Mouse (Mus musculus): ENCODE results near the gene Gpat2. TPM values are rescaled to one million over a fixed set of nuclear protein-coding genes. Genes with fewer than 3 reads are reported as not detected.

The Gpat2 gene
- polyA plus RNA-seq, 1 experiment, result 0.07 TPM

- TF ChIP-seq CTCF (IDR thresholded peaks at IDR 0.05; ENCODE audit: borderline replicate concordance, extremely low read depth, insufficient read depth, insufficient read length) (no peak), POLR2A (IDR thresholded peaks at IDR 0.05; ENCODE audit: borderline replicate concordance, extremely low read depth, insufficient read depth, insufficient read length, poor library complexity, severe bottlenecking) (no peak)
- no peak for DNase-seq (ENCODE audit: low read depth)
Observed at GRCm38 (mm10) chr2:127472279-127472678, 47.3 kb downstream of the Gpat2 start.

GRCm38 (mm10) chr2:127479210-127479609 is 54.2 kb downstream of the Gpat2 start:
- TF ChIP-seq POLR2A (IDR thresholded peaks at IDR 0.05; ENCODE audit: borderline replicate concordance, extremely low read depth, insufficient read depth, insufficient read length, poor library complexity, severe bottlenecking) (no peak), CTCF (IDR thresholded peaks at IDR 0.05; ENCODE audit: borderline replicate concordance, extremely low read depth, insufficient read depth, insufficient read length) (no peak)
- DNase-seq (ENCODE audit: low read depth), result no peak

- no peak for DNase-seq (ENCODE audit: low read depth)
- no peak for TF ChIP-seq CTCF (IDR thresholded peaks at IDR 0.05; ENCODE audit: borderline replicate concordance, extremely low read depth, insufficient read depth, insufficient read length)
- no peak for TF ChIP-seq POLR2A (IDR thresholded peaks at IDR 0.05; ENCODE audit: borderline replicate concordance, extremely low read depth, insufficient read depth, insufficient read length, poor library complexity, severe bottlenecking)
Observed at GRCm38 (mm10) chr2:127479763-127480162, 54.8 kb downstream of the Gpat2 start.

GRCm38 (mm10) chr2:127481841-127482532 is 57.0 kb downstream of the Gpat2 start:
- TF ChIP-seq CTCF (IDR thresholded peaks at IDR 0.05; ENCODE audit: borderline replicate concordance, extremely low read depth, insufficient read depth, insufficient read length) (no peak), POLR2A (IDR thresholded peaks at IDR 0.05; ENCODE audit: borderline replicate concordance, extremely low read depth, insufficient read depth, insufficient read length, poor library complexity, severe bottlenecking) (no peak)
- no peak for DNase-seq (ENCODE audit: low read depth)

- TF ChIP-seq POLR2A (IDR thresholded peaks at IDR 0.05; ENCODE audit: borderline replicate concordance, extremely low read depth, insufficient read depth, insufficient read length, poor library complexity, severe bottlenecking), result no peak
- no peak for TF ChIP-seq CTCF (IDR thresholded peaks at IDR 0.05; ENCODE audit: borderline replicate concordance, extremely low read depth, insufficient read depth, insufficient read length)
- peak; percentile 68 for DNase-seq (ENCODE audit: low read depth)
Observed at GRCm38 (mm10) chr2:127482533-127482911, 57.5 kb downstream of the Gpat2 start.

DNA sequence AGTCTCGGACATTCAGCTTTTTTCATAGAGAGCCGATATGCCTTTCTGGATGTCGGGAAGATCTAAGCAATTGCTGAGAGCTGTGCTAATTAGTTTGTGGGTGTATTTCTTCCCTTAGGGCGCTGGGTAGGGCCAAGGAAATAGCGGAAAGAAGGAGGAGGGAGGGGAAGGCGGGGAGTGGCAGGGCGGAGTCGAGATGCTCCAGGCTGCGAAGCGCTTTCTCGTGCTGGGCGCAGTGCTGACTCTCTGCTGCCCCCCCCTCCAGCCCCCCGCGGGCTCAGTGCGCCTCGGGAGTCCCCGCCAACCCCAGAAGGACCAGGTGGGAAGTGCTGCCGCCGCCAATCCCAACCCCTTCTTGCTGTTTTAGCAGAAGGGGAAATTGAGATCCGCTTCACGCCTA is 58.0 kb downstream of the Gpat2 start:
- peak; percentile 52 for DNase-seq (ENCODE audit: low read depth)
- TF ChIP-seq CTCF (IDR thresholded peaks at IDR 0.05; ENCODE audit: borderline replicate concordance, extremely low read depth, insufficient read depth, insufficient read length) (no peak), POLR2A (IDR thresholded peaks at IDR 0.05; ENCODE audit: borderline replicate concordance, extremely low read depth, insufficient read depth, insufficient read length, poor library complexity, severe bottlenecking) (no peak)

DNA sequence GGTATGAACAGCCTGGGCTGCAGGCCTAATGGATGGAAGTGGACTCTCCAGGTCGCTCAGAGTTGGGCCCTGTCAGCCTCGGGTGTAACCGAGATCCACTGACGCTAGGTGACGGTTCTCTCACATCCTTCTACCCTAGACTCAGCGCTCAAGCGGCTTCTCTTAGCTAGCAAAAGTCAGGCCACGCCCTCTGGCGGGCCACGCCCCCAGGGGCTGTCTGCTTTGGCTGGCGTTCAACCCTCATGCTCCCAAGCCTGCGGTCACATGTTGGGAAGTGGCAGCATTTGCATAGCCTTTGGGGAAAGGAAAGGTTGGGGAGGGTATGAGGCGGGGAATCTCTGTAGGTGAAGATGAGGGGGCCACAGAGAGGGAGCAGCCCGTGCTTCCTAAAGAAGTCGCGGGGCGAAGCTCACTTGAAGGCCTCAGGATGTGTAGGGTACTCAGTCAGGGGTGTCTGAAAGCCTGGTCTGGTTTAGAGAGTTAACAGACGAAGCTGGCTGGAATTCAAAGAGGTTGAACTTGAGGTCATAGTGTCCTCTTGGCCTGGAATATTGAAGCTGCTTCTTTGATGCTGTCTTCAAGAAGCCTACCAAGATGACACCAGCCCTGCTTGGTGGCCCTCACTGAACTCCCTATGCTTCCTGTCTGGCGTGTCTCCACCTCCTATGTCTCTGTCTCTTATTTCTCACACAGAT is 59.6 kb downstream of the Gpat2 start:
- TF ChIP-seq POLR2A (IDR thresholded peaks at IDR 0.05; ENCODE audit: borderline replicate concordance, extremely low read depth, insufficient read depth, insufficient read length, poor library complexity, severe bottlenecking) (no peak), CTCF (IDR thresholded peaks at IDR 0.05; ENCODE audit: borderline replicate concordance, extremely low read depth, insufficient read depth, insufficient read length) (no peak)
- peak; percentile 89 for DNase-seq (ENCODE audit: low read depth)

Other genes starting within 250 kb of the Gpat2 start
- 1.2 and 1.3 TPM in 2 replicates for gene 1810024B03Rik, start 216.9 kb upstream of the Gpat2 start, polyA plus RNA-seq (2012; rRNA removed)
- 81.5 and 98.9 TPM in 2 replicates for gene Snrnp200, start 216.8 kb upstream of the Gpat2 start, polyA plus RNA-seq (2012; rRNA removed)
- gene Ciao1, start 177.4 kb upstream of the Gpat2 start, polyA plus RNA-seq (2012; rRNA removed), result 58.0 and 69.0 TPM in 2 replicates
- 57.2 and 73.6 TPM in 2 replicates for gene Tmem127, start 177.3 kb upstream of the Gpat2 start, polyA plus RNA-seq (2012; rRNA removed)
- 89.3 and 91.9 TPM in 2 replicates for gene Stard7, start 155.0 kb upstream of the Gpat2 start, polyA plus RNA-seq (2012; rRNA removed)
- 6.5 and 7.7 TPM in 2 replicates for gene Dusp2, start 89.0 kb upstream of the Gpat2 start, polyA plus RNA-seq (2012; rRNA removed)
- 0.03 TPM in 1 of 2 replicates, not detected in the other for gene Astl, start 86.6 kb upstream of the Gpat2 start, polyA plus RNA-seq (2012; rRNA removed)
- gene Adra2b, start 62.0 kb upstream of the Gpat2 start, polyA plus RNA-seq (2012; rRNA removed), result 0.18 and 0.30 TPM in 2 replicates
- 25.8 and 30.8 TPM in 2 replicates for gene Fahd2a, start 19.4 kb downstream of the Gpat2 start, polyA plus RNA-seq (2012; rRNA removed)
- gene Kcnip3, start 96.9 kb downstream of the Gpat2 start, polyA plus RNA-seq (2012; rRNA removed), result 15.2 and 15.5 TPM in 2 replicates
- 0.42 and 0.59 TPM in 2 replicates for gene Prom2, start 116.3 kb downstream of the Gpat2 start, polyA plus RNA-seq (2012; rRNA removed)
- 9.3 and 9.9 TPM in 2 replicates for gene Zfp661, start 161.9 kb downstream of the Gpat2 start, polyA plus RNA-seq (2012; rRNA removed)
- 129 and 157 TPM in 2 replicates for gene Mrps5, start 162.0 kb downstream of the Gpat2 start, polyA plus RNA-seq (2012; rRNA removed)
- gene Mal, start 231.5 kb downstream of the Gpat2 start, polyA plus RNA-seq (2012; rRNA removed), result 0.68 and 1.0 TPM in 2 replicates

Measured in brain, embryonic 14.5 days (tissue).